Mouse (Mus musculus) kidney, adult 2 months (tissue): ENCODE measurements around the gene Prph. TPM values are rescaled to one million over a fixed set of nuclear protein-coding genes. Genes with fewer than 3 reads are reported as not detected.

ENCODE experiments used
- DNase-seq: peaks from one replicate; pipeline ENCODE4 v3.0.0; 2021
- H3K27ac ChIP-seq: fragments of 200-500 bp; 2 replicates; pipeline ENCODE4 v1.5.1; 2012; ENCODE audit warnings: low read depth, low read length, control low read depth, inconsistent platforms; ENCODE audit not compliant: insufficient read depth
- H3K27me3 ChIP-seq: fragments of 200-500 bp; replicated peaks from 2 replicates; pipeline ENCODE4 v1.6.1; 2012; ENCODE audit warnings: mild to moderate bottlenecking, moderate library complexity, low read length, inconsistent platforms; ENCODE audit not compliant: control insufficient read depth, insufficient read depth
- H3K36me3 ChIP-seq: fragments of 200-500 bp; 2 replicates; pipeline ENCODE4 v1.6.1; 2012; ENCODE audit warnings: mild to moderate bottlenecking, moderate library complexity, low read length, inconsistent platforms; ENCODE audit not compliant: control insufficient read depth, insufficient read depth
- H3K4me1 ChIP-seq: fragments of 200-500 bp; 2 replicates; pipeline ENCODE4 v1.6.1; 2011; ENCODE audit warnings: low read length; ENCODE audit not compliant: control insufficient read depth, insufficient read depth
- H3K4me3 ChIP-seq: fragments of 200-500 bp; 2 replicates; pipeline ENCODE4 v1.5.1; 2011; ENCODE audit warnings: mild to moderate bottlenecking, low read depth, low read length, control low read depth; ENCODE audit not compliant: insufficient read depth
- CTCF ChIP-seq: fragments of 200-500 bp; conservative IDR thresholded peaks from 2 replicates; pipeline ENCODE4 v1.5.1; 2011; ENCODE audit warnings: low read depth, mild to moderate bottlenecking, control low read depth, low read length, moderate library complexity, mixed read lengths; ENCODE audit not compliant: insufficient read depth, insufficient read length
- POLR2A ChIP-seq: fragments of 200-500 bp; IDR thresholded peaks from one replicate; pipeline ENCODE4 v1.6.1; 2011; ENCODE audit warnings: low read depth, low read length, control low read depth
- WGBS: fragments of 180-500 bp; shearing (Covaris S2); methylation state at CpG from one replicate; pipeline ENCODE4 v1.1.7; 2018; 5-methylcytosine and 5-hydroxymethylcytosine counted together
- polyA plus RNA-seq: library from polyadenylated mRNA; depleted of rRNA; stranded (reverse); fragments of >200 nt; gene quantifications from 2 replicates; pipeline ENCODE4 v1.2.3, GENCODE M21; 2012

The Prph gene
- polyA plus RNA-seq, 1 experiment = 3.2 TPM

- TF ChIP-seq POLR2A (no peak), CTCF (no peak)
- Histone ChIP-seq H3K4me3 (no peak overlapping the region), H3K4me1 (peaks cover 12% of the 10 kb centered on the region; the same call in 1 of the 2 replicates), H3K36me3 (no peaks in the 10 kb centered on the region), H3K27me3 (no peaks in the 10 kb centered on the region), H3K27ac (peak overlapping the region; percentile 98)
- peak; percentile 62 for DNase-seq
- WGBS = 57% methylated on average over 8 of the region's 8 CpGs
Observed at GRCm38 (mm10) chr15:99019436-99019835, 35.5 kb upstream of the Prph start.

- Histone ChIP-seq H3K4me1 (peaks cover 12% of the 10 kb centered on the region; the same call in 1 of the 2 replicates), H3K27me3 (no peaks in the 10 kb centered on the region), H3K27ac (peak overlapping the region; percentile 42; the same call in 1 of the 2 replicates), H3K36me3 (no peaks in the 10 kb centered on the region), H3K4me3 (no peak overlapping the region)
- TF ChIP-seq POLR2A (no peak), CTCF (no peak)
- DNase-seq = no peak
- WGBS = 85% methylated on average over 4 of the region's 4 CpGs
Observed at GRCm38 (mm10) chr15:99020171-99020570, 34.8 kb upstream of the Prph start.

GRCm38 (mm10) chr15:99021255-99021654 is 33.7 kb upstream of the Prph start:
- WGBS = 98% methylated on average over 7 of the region's 7 CpGs
- TF ChIP-seq CTCF (no peak), POLR2A (no peak)

GRCm38 (mm10) chr15:99024668-99025314 is 30.2 kb upstream of the Prph start:
- no peaks in the 10 kb centered on the region for H3K27me3 ChIP-seq
- WGBS = 17% methylated on average over 7 of the region's 8 CpGs
- DNase-seq = peak; percentile 83
- no peaks in the 10 kb centered on the region for H3K36me3 ChIP-seq
- H3K4me3 ChIP-seq = no peak overlapping the region
- TF ChIP-seq CTCF (peak; percentile 70), POLR2A (no peak)
- peaks cover 3% of the 10 kb centered on the region; the same call in 1 of the 2 replicates for H3K4me1 ChIP-seq
- H3K27ac ChIP-seq = no peak overlapping the region

More at GRCm38 (mm10) chr15:99021255-99021654, 33.7 kb upstream of the Prph start:
- H3K4me1 ChIP-seq = peaks cover 12% of the 10 kb centered on the region; the same call in 1 of the 2 replicates
- H3K36me3 ChIP-seq = no peaks in the 10 kb centered on the region
- H3K27me3 ChIP-seq = no peaks in the 10 kb centered on the region
- H3K27ac ChIP-seq = no peak overlapping the region
- no peak overlapping the region for H3K4me3 ChIP-seq
- no peak for DNase-seq

- H3K4me3 ChIP-seq = no peak overlapping the region
- 77% methylated on average over 13 of the region's 13 CpGs for WGBS
- no peaks in the 10 kb centered on the region for H3K27me3 ChIP-seq
- TF ChIP-seq POLR2A (no peak), CTCF (no peak)
- no peaks in the 10 kb centered on the region for H3K36me3 ChIP-seq
- no peak overlapping the region for H3K27ac ChIP-seq
- peaks cover 3% of the 10 kb centered on the region; the same call in 1 of the 2 replicates for H3K4me1 ChIP-seq
- no peak for DNase-seq
Observed at GRCm38 (mm10) chr15:99025414-99025813, 29.6 kb upstream of the Prph start.

GRCm38 (mm10) chr15:99026259-99026658 is 28.7 kb upstream of the Prph start:
- Histone ChIP-seq H3K27me3 (no peaks in the 10 kb centered on the region), H3K36me3 (no peaks in the 10 kb centered on the region), H3K4me1 (peaks cover 3% of the 10 kb centered on the region; the same call in 1 of the 2 replicates), H3K27ac (no peak overlapping the region), H3K4me3 (no peak overlapping the region)
- TF ChIP-seq POLR2A (no peak), CTCF (peak; percentile 55; the same call in 1 of the 2 replicates)
- 57% methylated on average over 4 of the region's 4 CpGs for WGBS
- no peak for DNase-seq

- no peak for DNase-seq
- TF ChIP-seq POLR2A = no peak
- H3K36me3 ChIP-seq = no peaks in the 10 kb centered on the region
- H3K27ac ChIP-seq = no peak overlapping the region
- 79% methylated on average over 5 of the region's 5 CpGs for WGBS
- H3K27me3 ChIP-seq = no peaks in the 10 kb centered on the region
- no peak overlapping the region for H3K4me3 ChIP-seq
- peaks cover 6% of the 10 kb centered on the region; the same call in 1 of the 2 replicates for H3K4me1 ChIP-seq
Observed at GRCm38 (mm10) chr15:99027116-99027515, 27.9 kb upstream of the Prph start.
